Mouse (Mus musculus) kidney, postnatal 0 days (tissue): ENCODE data around the gene Tpsg1. TPM values are rescaled to one million over a fixed set of nuclear protein-coding genes. Genes with fewer than 3 reads are reported as not detected.
A peak's percentile ranks its signal among the peaks of the same experiment; 100 is the strongest.

ENCODE experiments used
- ATAC-seq: fragments of 200-750 bp; cut with Nextera tagmentation; replicated peaks from 2 replicates; pipeline ENCODE4 v1.8.0; 2017; ENCODE audit warnings: low read depth, moderate number of reproducible peaks, moderate TSS enrichment, moderate library complexity; ENCODE audit not compliant: low FRiP score
- DNase-seq: peaks from one replicate; pipeline ENCODE4 v3.0.0-alpha.2; 2016; ENCODE audit warnings: low spot score
- H3K27ac ChIP-seq: fragments of 300-500 bp; sonication (generic); 2 replicates; pipeline ENCODE4 v1.5.1; 2014; ENCODE audit warnings: mild to moderate bottlenecking
- H3K27me3 ChIP-seq: fragments of 300-500 bp; sonication (generic); 2 replicates; pipeline ENCODE4 v1.6.1; 2014; ENCODE audit warnings: low read length, mixed read lengths; ENCODE audit not compliant: insufficient read depth
- H3K36me3 ChIP-seq: fragments of 300-500 bp; sonication (generic); 2 replicates; pipeline ENCODE4 v1.6.1; 2014; ENCODE audit warnings: low read length, mixed read lengths; ENCODE audit not compliant: insufficient read depth
- H3K4me1 ChIP-seq: fragments of 300-500 bp; sonication (generic); replicated peaks from 2 replicates; pipeline ENCODE4 v1.6.1; 2014; ENCODE audit warnings: antibody characterized with exemption, low read length, mixed read lengths; ENCODE audit not compliant: insufficient read depth
- H3K4me2 ChIP-seq: fragments of 300-500 bp; sonication (generic); 2 replicates; pipeline ENCODE4 v1.6.1; 2014; ENCODE audit warnings: mild to moderate bottlenecking, low read length, moderate library complexity, mixed read lengths
- H3K4me3 ChIP-seq: fragments of 300-500 bp; sonication (generic); replicated peaks from 2 replicates; pipeline ENCODE4 v1.5.1; 2014; ENCODE audit warnings: low read depth, low read length
- H3K9ac ChIP-seq: fragments of 300-500 bp; sonication (generic); 2 replicates; pipeline ENCODE4 v1.6.1; 2014; ENCODE audit warnings: low read depth, low read length
- H3K9me3 ChIP-seq: fragments of 300-500 bp; sonication (generic); replicated peaks from 2 replicates; pipeline ENCODE4 v1.6.1; 2016; ENCODE audit warnings: low read length, inconsistent platforms, mixed read lengths
- CTCF ChIP-seq: IDR thresholded peaks from 2 replicates; pipeline ENCODE4 v1.5.1; 2016; ENCODE audit warnings: antibody characterized with exemption, low read depth, mild to moderate bottlenecking, moderate library complexity
- WGBS: fragments of 180-500 bp; shearing (Covaris S2); extraction: QIAGEN DNeasy Blood & Tissue Kit; methylation state at CpG from one replicate; pipeline ENCODE4 v1.1.7; 2014; 5-methylcytosine and 5-hydroxymethylcytosine counted together
- polyA plus RNA-seq: library from polyadenylated mRNA; unstranded; fragments of >200 nt; fragmentation: Nextera tagmentation; extraction: Ambion mirVana; gene quantifications from 2 replicates; pipeline ENCODE4 v1.2.1, GENCODE M21; 2015

Tpsg1 gene
- polyA plus RNA-seq, 1 experiment from 2014 or later: 0.41 TPM

GRCm38 (mm10) chr17:25341490-25341889, 27.6 kb upstream of the Tpsg1 start:
- no peak overlapping the region for H3K4me3 ChIP-seq
- ATAC-seq (peak; percentile 76; the same call in 1 of the 2 replicates), DNase-seq (no peak)
- WGBS: 39% methylated on average over 3 of the region's 3 CpGs
- H3K4me2 ChIP-seq: no peak overlapping the region
- no peak overlapping the region for H3K9ac ChIP-seq
- no peaks in the 10 kb centered on the region for H3K9me3 ChIP-seq
- H3K36me3 ChIP-seq: no peaks in the 10 kb centered on the region
- H3K27me3 ChIP-seq: no peaks in the 10 kb centered on the region
- H3K27ac ChIP-seq: no peak overlapping the region
- no peaks in the 10 kb centered on the region for H3K4me1 ChIP-seq
- no peak for TF ChIP-seq CTCF

GRCm38 (mm10) chr17:25345462-25345861, 23.6 kb upstream of the Tpsg1 start, which contains the start of gene Tpsab1:
Tpsab1 (minus strand) TSS chr17:25345562.
- H3K27me3 ChIP-seq: no peaks in the 10 kb centered on the region
- 74% methylated on average over 4 of the region's 4 CpGs for WGBS
- ATAC-seq (no peak), DNase-seq (no peak)
- H3K4me2 ChIP-seq: no peak within 1 kb of the TSS
- H3K4me1 ChIP-seq: no peaks in the 10 kb centered on the region
- TF ChIP-seq CTCF: no peak
- H3K4me3 ChIP-seq: no peak within 1 kb of the TSS
- no peaks in the 10 kb centered on the region for H3K36me3 ChIP-seq
- H3K9ac ChIP-seq: no peak within 1 kb of the TSS
- no peak within 1 kb of the TSS for H3K27ac ChIP-seq
- no peaks in the 10 kb centered on the region for H3K9me3 ChIP-seq

- Histone ChIP-seq H3K9me3 (no peaks in the 10 kb centered on the region), H3K4me2 (no peak overlapping the region), H3K4me3 (no peak overlapping the region), H3K9ac (no peak overlapping the region), H3K36me3 (no peaks in the 10 kb centered on the region), H3K27me3 (no peaks in the 10 kb centered on the region), H3K27ac (no peak overlapping the region), H3K4me1 (no peaks in the 10 kb centered on the region)
- no peak for DNase-seq
- 74% methylated on average over 2 of the region's 2 CpGs for WGBS
- no peak for ATAC-seq
- no peak for TF ChIP-seq CTCF
These were observed 7.8 kb upstream of the Tpsg1 start for GRCm38 (mm10) chr17:25361291-25361690.

- H3K9me3 ChIP-seq: no peaks in the 10 kb centered on the region
- H3K4me2 ChIP-seq: no peak overlapping the region
- 0% methylated on average over 1 of the region's 1 CpGs for WGBS
- H3K4me3 ChIP-seq: no peak overlapping the region
- H3K9ac ChIP-seq: no peak overlapping the region
- DNase-seq: peak; percentile 54
- H3K27ac ChIP-seq: no peak overlapping the region
- H3K36me3 ChIP-seq: no peaks in the 10 kb centered on the region
- TF ChIP-seq CTCF: peak; percentile 82
- H3K27me3 ChIP-seq: no peaks in the 10 kb centered on the region
- H3K4me1 ChIP-seq: no peaks in the 10 kb centered on the region
- ATAC-seq: no peak
These were observed 5.3 kb upstream of the Tpsg1 start for GRCm38 (mm10) chr17:25363726-25364125.

GRCm38 (mm10) chr17:25366005-25366404, 3.1 kb upstream of the Tpsg1 start, which contains the start of gene Tpsb2:
Tpsb2 (plus strand) TSS chr17:25366305.
- no peaks in the 10 kb centered on the region for H3K4me1 ChIP-seq
- H3K27me3 ChIP-seq: no peaks in the 10 kb centered on the region
- WGBS: 69% methylated on average over 2 of the region's 2 CpGs
- no peak within 1 kb of the TSS for H3K27ac ChIP-seq
- ATAC-seq (no peak), DNase-seq (no peak)
- no peaks in the 10 kb centered on the region for H3K36me3 ChIP-seq
- no peak within 1 kb of the TSS for H3K4me2 ChIP-seq
- H3K4me3 ChIP-seq: no peak within 1 kb of the TSS
- no peak for TF ChIP-seq CTCF
- H3K9ac ChIP-seq: no peak within 1 kb of the TSS
- no peaks in the 10 kb centered on the region for H3K9me3 ChIP-seq

GRCm38 (mm10) chr17:25372491-25372890, 3.4 kb downstream of the Tpsg1 start:
- H3K36me3 ChIP-seq: no peaks in the 10 kb centered on the region
- no peaks in the 10 kb centered on the region for H3K4me1 ChIP-seq
- H3K9me3 ChIP-seq: no peaks in the 10 kb centered on the region
- H3K27ac ChIP-seq: no peak overlapping the region
- DNase-seq (no peak), ATAC-seq (no peak)
- H3K9ac ChIP-seq: no peak overlapping the region
- no peak for TF ChIP-seq CTCF
- 61% methylated on average over 8 of the region's 8 CpGs for WGBS
- no peak overlapping the region for H3K4me2 ChIP-seq
- no peak overlapping the region for H3K4me3 ChIP-seq
- no peaks in the 10 kb centered on the region for H3K27me3 ChIP-seq

- peak; percentile 66 for TF ChIP-seq CTCF
- 21% methylated on average over 9 of the region's 9 CpGs for WGBS
- no peak overlapping the region for H3K4me2 ChIP-seq
- no peaks in the 10 kb centered on the region for H3K9me3 ChIP-seq
- ATAC-seq (no peak), DNase-seq (peak; percentile 90)
- H3K36me3 ChIP-seq: no peaks in the 10 kb centered on the region
- no peak overlapping the region for H3K9ac ChIP-seq
- no peaks in the 10 kb centered on the region for H3K27me3 ChIP-seq
- H3K4me1 ChIP-seq: no peaks in the 10 kb centered on the region
- H3K4me3 ChIP-seq: no peak overlapping the region
- H3K27ac ChIP-seq: no peak overlapping the region
These were observed 4.9 kb downstream of the Tpsg1 start for GRCm38 (mm10) chr17:25374011-25374410.
